In the genomic region with DNA sequence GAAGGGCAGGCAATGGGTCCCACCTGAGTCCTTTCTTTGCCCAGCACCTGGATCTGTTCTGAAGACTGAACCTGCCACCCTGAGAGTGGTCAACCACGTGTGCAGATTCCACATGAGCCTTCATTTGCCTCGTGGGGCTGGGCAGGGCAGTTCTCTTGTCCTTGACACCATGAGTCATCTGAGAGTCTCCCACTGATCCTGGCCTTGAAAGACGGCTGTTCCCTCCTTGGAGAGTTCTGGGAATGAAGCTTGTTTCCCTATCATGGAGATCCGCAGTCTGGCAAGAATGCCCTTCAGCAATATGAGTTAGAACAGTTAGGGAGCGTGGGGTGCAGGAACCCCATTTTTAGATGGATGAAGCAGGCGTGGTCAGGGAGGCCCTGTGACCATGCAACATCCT, we compare ENCODE assay signal across 26 mouse cellular contexts. TPM values are rescaled to one million over a fixed set of nuclear protein-coding genes. Genes with fewer than 3 reads are reported as not detected.
"Had no signal": no experiment of that assay in that cellular context is flagged by ENCODE, and none has a peak within 500 bp of the region (broad histone marks: within the 10 kb centered on the region; RNA-seq: fewer than 3 reads in every experiment).

No protein-coding gene starts in this region.

- H3K4me2 ChIP-seq: lung, embryonic 15.5 days; midbrain, embryonic 11.5 days; midbrain, embryonic 13.5 days; midbrain, embryonic 15.5 days; neural tube, embryonic 12.5 days; stomach, embryonic 15.5 days had no signal

- H3K4me3 ChIP-seq: lung, embryonic 15.5 days; megakaryocyte, embryonic 14.5 days; midbrain, embryonic 13.5 days; midbrain, embryonic 15.5 days; neural tube, embryonic 12.5 days; stomach, embryonic 15.5 days had no signal

- H3K27ac ChIP-seq: lung, embryonic 15.5 days; macrophage; midbrain, embryonic 13.5 days; midbrain, embryonic 15.5 days; neural tube, embryonic 12.5 days; stomach, embryonic 15.5 days; stomach, postnatal 0 days had no signal

- H3K36me3 ChIP-seq: lung, embryonic 15.5 days; midbrain, embryonic 13.5 days; midbrain, embryonic 15.5 days; neural tube, embryonic 12.5 days; stomach, embryonic 15.5 days had no signal

- H3K9ac ChIP-seq: liver, postnatal 0 days; lung, embryonic 15.5 days; midbrain, embryonic 13.5 days; midbrain, embryonic 15.5 days; neural tube, embryonic 12.5 days; stomach, embryonic 15.5 days had no signal

- H3K27me3 ChIP-seq: lung, embryonic 15.5 days; midbrain, embryonic 13.5 days; midbrain, embryonic 15.5 days; neural tube, embryonic 12.5 days; stomach, embryonic 15.5 days had no signal

- DNase-seq: liver, postnatal 0 days; lung, adult 2 months; lung, postnatal 14 days; lung, postnatal 36 days; right cerebral cortex, postnatal 14 days; thymus, adult 2 months; thymus, postnatal 25 days; thymus, postnatal 4 days had no signal

- ATAC-seq: liver, postnatal 0 days; lung, postnatal 0 days; midbrain, embryonic 13.5 days; midbrain, embryonic 15.5 days had no signal

- H3K4me1 ChIP-seq: lung, embryonic 15.5 days; megakaryocyte, embryonic 14.5 days; midbrain, embryonic 13.5 days; midbrain, embryonic 15.5 days; neural tube, embryonic 12.5 days; stomach, embryonic 15.5 days had no signal

- H3K9me3 ChIP-seq: lung, embryonic 15.5 days; stomach, embryonic 15.5 days had no signal

RNA-seq across cellular contexts. Expression of a gene that starts 3.3 kb away (rescaled TPM):
- total RNA-seq: megakaryocyte progenitor cell, adult 5-6 weeks; midbrain, postnatal 0 days; monocyte, adult 5-6 weeks; neutrophil, adult 5-6 weeks had no signal
- polyA plus RNA-seq: liver, postnatal 0 days; lung, adult 2 months; lung, embryonic 15.5 days; lung, postnatal 0 days; macrophage; midbrain, embryonic 11.5 days; midbrain, embryonic 13.5 days; midbrain, embryonic 15.5 days; midbrain, postnatal 0 days; neural tube, embryonic 12.5 days; neural tube, embryonic 14.5 days; spleen, adult 2 months; stomach, embryonic 15.5 days; stomach, postnatal 0 days; testis, adult 2 months; urinary bladder, adult 2 months had no signal

RNA-seq across cellular contexts. Expression of a gene that starts 7.6 kb away (rescaled TPM):
- total RNA-seq: megakaryocyte progenitor cell, adult 5-6 weeks; midbrain, postnatal 0 days; monocyte, adult 5-6 weeks; neutrophil, adult 5-6 weeks had no signal
- polyA plus RNA-seq: liver, postnatal 0 days; lung, adult 2 months; lung, embryonic 15.5 days; lung, postnatal 0 days; macrophage; midbrain, embryonic 11.5 days; midbrain, embryonic 13.5 days; midbrain, embryonic 15.5 days; midbrain, postnatal 0 days; neural tube, embryonic 12.5 days; neural tube, embryonic 14.5 days; spleen, adult 2 months; stomach, embryonic 15.5 days; stomach, postnatal 0 days; testis, adult 2 months; urinary bladder, adult 2 months had no signal

RNA-seq across cellular contexts. Expression of a gene that starts 12.1 kb away (rescaled TPM):
- total RNA-seq: megakaryocyte progenitor cell, adult 5-6 weeks; monocyte, adult 5-6 weeks; neutrophil, adult 5-6 weeks had no signal
- polyA plus RNA-seq: liver, postnatal 0 days; lung, adult 2 months; lung, embryonic 15.5 days; lung, postnatal 0 days; macrophage; midbrain, embryonic 11.5 days; midbrain, embryonic 13.5 days; midbrain, embryonic 15.5 days; midbrain, postnatal 0 days; neural tube, embryonic 12.5 days; neural tube, embryonic 14.5 days; spleen, adult 2 months; stomach, embryonic 15.5 days; stomach, postnatal 0 days; thymus, adult 2 months; urinary bladder, adult 2 months had no signal

RNA-seq across cellular contexts. Expression of a gene that starts 13.7 kb away (rescaled TPM):
- total RNA-seq: megakaryocyte progenitor cell, adult 5-6 weeks; midbrain, postnatal 0 days; monocyte, adult 5-6 weeks; neutrophil, adult 5-6 weeks had no signal
- polyA plus RNA-seq: liver, postnatal 0 days; lung, adult 2 months; lung, embryonic 15.5 days; lung, postnatal 0 days; macrophage; midbrain, embryonic 11.5 days; midbrain, embryonic 13.5 days; midbrain, embryonic 15.5 days; midbrain, postnatal 0 days; neural tube, embryonic 12.5 days; neural tube, embryonic 14.5 days; spleen, adult 2 months; stomach, embryonic 15.5 days; stomach, postnatal 0 days; testis, adult 2 months; thymus, adult 2 months; urinary bladder, adult 2 months had no signal

RNA-seq across cellular contexts. Expression of a gene that starts 22.8 kb away (rescaled TPM):
- total RNA-seq: megakaryocyte progenitor cell, adult 5-6 weeks; midbrain, postnatal 0 days; monocyte, adult 5-6 weeks; neutrophil, adult 5-6 weeks had no signal
- polyA plus RNA-seq: liver, postnatal 0 days; lung, adult 2 months; lung, embryonic 15.5 days; lung, postnatal 0 days; macrophage; midbrain, embryonic 11.5 days; midbrain, embryonic 13.5 days; midbrain, embryonic 15.5 days; midbrain, postnatal 0 days; neural tube, embryonic 12.5 days; neural tube, embryonic 14.5 days; spleen, adult 2 months; stomach, embryonic 15.5 days; stomach, postnatal 0 days; testis, adult 2 months; urinary bladder, adult 2 months had no signal
